In genomic region chr6:100709483-100709882, GRCm38 (mm10) we compare ENCODE assay signal across 8 mouse cellular contexts. TPM values are rescaled to one million over a fixed set of nuclear protein-coding genes. Genes with fewer than 3 reads are reported as not detected.
DNase-seq lines count a peak whose midpoint lies in the region; ATAC-seq and TF ChIP-seq lines count a peak whose summit lies in the region.

No protein-coding gene starts in this region.

- no peaks in the 10 kb centered on the region for H3K27me3 ChIP-seq in embryonic facial prominence, embryonic 13.5 days
- H3K27me3 ChIP-seq in hindbrain, embryonic 16.5 days (replicated peaks; ENCODE audit: control insufficient read depth, insufficient read depth, low read length) = no peaks in the 10 kb centered on the region; the same call in 1 of the 2 replicates
- peaks cover 1% of the 10 kb centered on the region; the same call in 1 of the 2 replicates for H3K27me3 ChIP-seq in stomach, postnatal 0 days (ENCODE audit: control insufficient read depth, insufficient read depth, low read length)

- WGBS in lung, adult 2 months = 20% methylated on average over 7 of the region's 7 CpGs
- WGBS in embryonic facial prominence, embryonic 13.5 days = 16% methylated on average over 7 of the region's 7 CpGs
- 11% methylated on average over 7 of the region's 7 CpGs for WGBS in hindbrain, embryonic 16.5 days
- 27% methylated on average over 7 of the region's 7 CpGs for WGBS in stomach, postnatal 0 days

- DNase-seq in lung, adult 18-20 months = peak; percentile 26 to 51
- no peak for DNase-seq in lung, adult 2 months
- DNase-seq in MN1 (ENCODE audit: low spot score) = peak; percentile 20
- DNase-seq in lung, postnatal 4 days = peak; percentile 69 to 87
- DNase-seq in stomach, postnatal 0 days (ENCODE audit: low spot score) = no peak
- DNase-seq in right cerebral cortex, adult 2 months (ENCODE audit: low spot score in 2 of 2) = no peak

- no peak for TF ChIP-seq POLR2A in lung, adult 2 months (IDR thresholded peaks at IDR 0.05; ENCODE audit: borderline replicate concordance, extremely low read depth, low read depth, low read length)

- peak overlapping the region; percentile 71 for H3K4me2 ChIP-seq in embryonic facial prominence, embryonic 13.5 days
- no peak overlapping the region for H3K4me2 ChIP-seq in hindbrain, embryonic 16.5 days (ENCODE audit: low read length)
- H3K4me2 ChIP-seq in stomach, postnatal 0 days (replicated peaks; ENCODE audit: low read depth) = no peak overlapping the region

- H3K4me3 ChIP-seq in lung, adult 2 months (replicated peaks; ENCODE audit: extremely low read depth, low read depth, low read length) = no peak overlapping the region
- 0 out of 2 replicates have a peak overlapping the region, but pooled peaks have one; percentile 12 for H3K4me3 ChIP-seq in embryonic facial prominence, embryonic 13.5 days
- no peak overlapping the region for H3K4me3 ChIP-seq in hindbrain, embryonic 16.5 days (ENCODE audit: low read length)
- no peak overlapping the region for H3K4me3 ChIP-seq in stomach, postnatal 0 days (ENCODE audit: low read depth, low read length)

- TF ChIP-seq EP300 in stomach, postnatal 0 days (optimal IDR thresholded peaks at IDR 0.05) = no peak

- no peak overlapping the region for H3K9ac ChIP-seq in embryonic facial prominence, embryonic 13.5 days
- H3K9ac ChIP-seq in hindbrain, embryonic 16.5 days (ENCODE audit: low read depth, low read length) = no peak overlapping the region
- no peak overlapping the region for H3K9ac ChIP-seq in stomach, postnatal 0 days (ENCODE audit: low read length)

- no peak for ATAC-seq in embryonic facial prominence, embryonic 13.5 days (ENCODE audit: insufficient number of reproducible peaks, insufficient read depth, low FRiP score, low TSS enrichment, low read depth)
- ATAC-seq in hindbrain, embryonic 16.5 days = peak; percentile 63; the same call in 1 of the 2 replicates
- ATAC-seq in stomach, postnatal 0 days (ENCODE audit: low FRiP score, low TSS enrichment) = no peak

- no peaks in the 10 kb centered on the region for H3K4me1 ChIP-seq in lung, adult 2 months (ENCODE audit: control insufficient read depth, insufficient read depth, low read length)
- peaks cover 46% of the 10 kb centered on the region for H3K4me1 ChIP-seq in embryonic facial prominence, embryonic 13.5 days
- peaks cover 7% of the 10 kb centered on the region for H3K4me1 ChIP-seq in hindbrain, embryonic 16.5 days (ENCODE audit: control insufficient read depth, insufficient read depth, low read depth, low read length)
- peaks cover 3% of the 10 kb centered on the region; the same call in 1 of the 2 replicates for H3K4me1 ChIP-seq in stomach, postnatal 0 days (replicated peaks; ENCODE audit: control insufficient read depth, insufficient read depth)

- H3K9me3 ChIP-seq in embryonic facial prominence, embryonic 13.5 days = no peaks in the 10 kb centered on the region
- no peaks in the 10 kb centered on the region for H3K9me3 ChIP-seq in hindbrain, embryonic 16.5 days (ENCODE audit: control insufficient read depth, low read length)
- no peaks in the 10 kb centered on the region for H3K9me3 ChIP-seq in stomach, postnatal 0 days (ENCODE audit: control insufficient read depth, low read length)

- peak overlapping the region; percentile 98 for H3K27ac ChIP-seq in embryonic facial prominence, embryonic 13.5 days
- H3K27ac ChIP-seq in hindbrain, embryonic 16.5 days (ENCODE audit: low read depth, low read length) = no peak overlapping the region
- H3K27ac ChIP-seq in stomach, postnatal 0 days (replicated peaks) = no peak overlapping the region

- TF ChIP-seq CTCF in lung, adult 2 months (IDR thresholded peaks at IDR 0.05; ENCODE audit: insufficient read depth, low read length) = no peak
- no peak for TF ChIP-seq CTCF in stomach, postnatal 0 days (IDR thresholded peaks at IDR 0.05; ENCODE audit: low read depth)

- no peaks in the 10 kb centered on the region for H3K36me3 ChIP-seq in embryonic facial prominence, embryonic 13.5 days
- no peaks in the 10 kb centered on the region for H3K36me3 ChIP-seq in hindbrain, embryonic 16.5 days (ENCODE audit: control insufficient read depth, insufficient read depth, low read length)
- H3K36me3 ChIP-seq in stomach, postnatal 0 days (ENCODE audit: control insufficient read depth, insufficient read depth, low read length) = no peaks in the 10 kb centered on the region

RNA-seq across cellular contexts. Expression of gene Gxylt2, which starts 4.9 kb away (rescaled TPM):
- polyA plus RNA-seq in lung, adult 2 months (2012; rRNA removed) = 1.7 and 2.2 TPM in 2 replicates
- polyA plus RNA-seq in embryonic facial prominence, embryonic 13.5 days (2015; fragmentation: Nextera tagmentation; extraction: Ambion mirVana) = 33.2 and 39.5 TPM in 2 replicates
- polyA plus RNA-seq in hindbrain, embryonic 16.5 days (2015; fragmentation: Nextera tagmentation; extraction: Ambion mirVana) = 1.1 and 2.5 TPM in 2 replicates
- 0.89 and 0.90 TPM in 2 replicates for polyA plus RNA-seq in stomach, postnatal 0 days (2015; fragmentation: Nextera tagmentation; extraction: Ambion mirVana)

RNA-seq across cellular contexts. Expression of gene Shq1, which starts 38.5 kb away (rescaled TPM):
- 3.0 and 3.2 TPM in 2 replicates for polyA plus RNA-seq in lung, adult 2 months (2012; rRNA removed)
- polyA plus RNA-seq in embryonic facial prominence, embryonic 13.5 days (2015; fragmentation: Nextera tagmentation; extraction: Ambion mirVana) = 13.7 and 15.6 TPM in 2 replicates
- 8.9 and 10.1 TPM in 2 replicates for polyA plus RNA-seq in hindbrain, embryonic 16.5 days (2015; fragmentation: Nextera tagmentation; extraction: Ambion mirVana)
- polyA plus RNA-seq in stomach, postnatal 0 days (2015; fragmentation: Nextera tagmentation; extraction: Ambion mirVana) = 7.1 and 7.7 TPM in 2 replicates

Comparison
In these comparisons a context has a peak if more than half of its experiments do, and no peak if none do; other contexts are left out.
1. DNase-seq: peak in lung, adult 18-20 months (2 of 2), MN1 (single experiment) and lung, postnatal 4 days (2 of 2); none in lung, adult 2 months (single experiment), stomach, postnatal 0 days (single experiment) and right cerebral cortex, adult 2 months (0 of 2).